Mouse (Mus musculus) myocyte (in vitro differentiated cells): Measurements from ENCODE around the gene Nynrin.

Source experiments
- CEBPB ChIP-seq: IDR thresholded peaks from 2 replicates; pipeline ENCODE4 v1.6.1; 2011; ENCODE audit warnings: mild to moderate bottlenecking, moderate library complexity; ENCODE audit not compliant: poor library complexity, insufficient read depth, severe bottlenecking
- MAX ChIP-seq: IDR thresholded peaks from one replicate; pipeline ENCODE4 v1.6.1; 2011; ENCODE audit warnings: low read depth, mild to moderate bottlenecking, control low read depth
- MYOG ChIP-seq, 3 experiments: IDR thresholded peaks; one replicate each; pipeline ENCODE4 v1.6.1; 2011; ENCODE audit warnings: control low read depth in 2 of 3, low read depth in 2 of 3, mild to moderate bottlenecking in 2 of 3; ENCODE audit not compliant: insufficient read length in 2 of 3, control insufficient read depth in 1 of 3, insufficient read depth in 1 of 3
- POLR2A ChIP-seq: IDR thresholded peaks from one replicate; pipeline ENCODE4 v1.6.1; 2011; ENCODE audit warnings: low read depth, mild to moderate bottlenecking, control low read depth, moderate library complexity; ENCODE audit not compliant: insufficient read length
- TCF12 ChIP-seq: IDR thresholded peaks from one replicate; pipeline ENCODE4 v1.6.1; 2011; ENCODE audit warnings: mild to moderate bottlenecking, control low read depth; ENCODE audit not compliant: poor library complexity, insufficient read depth, severe bottlenecking
- USF1 ChIP-seq: IDR thresholded peaks from one replicate; pipeline ENCODE4 v1.6.1; 2011; ENCODE audit warnings: low read depth, mild to moderate bottlenecking, control low read depth, moderate library complexity

- no peak for TF ChIP-seq MYOG (IDR thresholded peaks at IDR 0.05; ENCODE audit: control insufficient read depth in 1 of 3, insufficient read depth in 1 of 3, insufficient read length in 2 of 3, low read depth in 2 of 3)
- TF ChIP-seq CEBPB = no peak
- no peak for TF ChIP-seq POLR2A
- no peak for TF ChIP-seq TCF12
- TF ChIP-seq MAX = no peak
- TF ChIP-seq USF1 = no peak
These were observed 15.5 kb upstream of the Nynrin start for GRCm38 (mm10) chr14:55838312-55838711.
